Mouse (Mus musculus): ENCODE results near the gene Rab1b. TPM values are rescaled to one million over a fixed set of nuclear protein-coding genes. Genes with fewer than 3 reads are reported as not detected.

Gene Rab1b
- total and polyA plus RNA-seq, 2 experiments from 2014 or later: 204 to 242 TPM

DNA sequence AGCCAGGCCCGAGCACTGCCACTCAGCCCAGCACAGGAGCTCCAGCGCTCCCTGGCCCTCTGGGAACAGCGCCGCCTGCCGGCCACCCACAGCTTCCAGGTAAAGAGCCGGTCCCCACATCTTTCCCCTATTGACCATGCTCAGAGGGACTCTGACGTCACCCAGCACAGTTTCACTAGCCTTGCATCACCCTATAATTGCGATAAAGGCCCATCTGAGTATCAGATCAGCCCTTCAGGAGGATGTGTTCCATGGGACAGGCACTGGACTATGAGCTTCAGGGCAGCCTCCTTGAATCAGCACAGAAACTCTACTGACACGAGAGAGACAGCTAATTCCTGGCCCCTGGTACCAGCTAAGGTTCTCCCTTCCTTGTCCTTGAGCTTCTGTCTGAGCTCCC, 53.0 kb downstream of the Rab1b start:
- 18% methylated on average over 9 of the region's 9 CpGs for WGBS
- no peak overlapping the region for H3K9ac ChIP-seq (replicated peaks; ENCODE audit: low read length, poor library complexity, severe bottlenecking)
- no peak overlapping the region for H3K27ac ChIP-seq (ENCODE audit: low read depth, low read length)
- H3K36me3 ChIP-seq (ENCODE audit: insufficient read depth, low read length): peaks cover 9% of the 10 kb centered on the region
- DNase-seq (ENCODE audit: low spot score): no peak
- no peak overlapping the region for H3K4me2 ChIP-seq (ENCODE audit: low read depth, low read length, poor library complexity, severe bottlenecking)
- peaks cover 23% of the 10 kb centered on the region; the same call in 1 of the 2 replicates for H3K27me3 ChIP-seq (ENCODE audit: insufficient read depth, low read length)
- no peak for ATAC-seq (ENCODE audit: low FRiP score)
- peaks cover 3% of the 10 kb centered on the region for H3K4me1 ChIP-seq (ENCODE audit: insufficient read depth, low read length)
- no peaks in the 10 kb centered on the region for H3K9me3 ChIP-seq (ENCODE audit: low read length)
- H3K4me3 ChIP-seq (ENCODE audit: low read depth, low read length): no peak overlapping the region
- peak; percentile 70 for TF ChIP-seq CTCF (IDR thresholded peaks at IDR 0.05)

DNA sequence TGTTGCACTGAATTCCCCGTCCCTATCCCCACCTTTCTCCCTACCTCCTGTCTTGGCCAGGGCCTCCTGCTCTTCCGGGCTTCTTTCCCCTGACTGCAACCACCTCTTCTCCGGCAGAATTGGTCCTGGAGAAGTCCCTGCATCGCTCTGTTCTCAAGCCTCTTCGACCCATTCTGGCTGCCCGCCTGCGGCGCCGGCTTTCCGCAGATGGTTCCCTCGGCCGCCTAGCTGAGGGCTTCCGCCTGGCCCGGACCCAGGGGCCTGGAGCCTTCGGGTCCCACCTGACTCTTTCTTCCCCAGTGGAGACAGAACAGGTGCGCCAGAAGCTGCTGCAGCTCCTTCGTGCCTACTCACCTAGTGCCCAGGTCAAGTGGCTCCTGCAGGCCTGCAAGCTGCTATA, 54.0 kb downstream of the Rab1b start:
- Histone ChIP-seq H3K9me3 (ENCODE audit: low read length) (no peaks in the 10 kb centered on the region), H3K36me3 (ENCODE audit: insufficient read depth, low read length) (peaks cover 15% of the 10 kb centered on the region), H3K27ac (ENCODE audit: low read depth, low read length) (no peak overlapping the region), H3K4me2 (ENCODE audit: low read depth, low read length, poor library complexity, severe bottlenecking) (no peak overlapping the region), H3K27me3 (ENCODE audit: insufficient read depth, low read length) (peaks cover 23% of the 10 kb centered on the region; the same call in 1 of the 2 replicates), H3K4me3 (ENCODE audit: low read depth, low read length) (no peak overlapping the region), H3K9ac (replicated peaks; ENCODE audit: low read length, poor library complexity, severe bottlenecking) (no peak overlapping the region), H3K4me1 (ENCODE audit: insufficient read depth, low read length) (peaks cover 3% of the 10 kb centered on the region)
- ATAC-seq (ENCODE audit: low FRiP score) (no peak), DNase-seq (ENCODE audit: low spot score) (no peak)
- 57% methylated on average over 17 of the region's 17 CpGs for WGBS
- TF ChIP-seq CTCF (IDR thresholded peaks at IDR 0.05): no peak

DNA sequence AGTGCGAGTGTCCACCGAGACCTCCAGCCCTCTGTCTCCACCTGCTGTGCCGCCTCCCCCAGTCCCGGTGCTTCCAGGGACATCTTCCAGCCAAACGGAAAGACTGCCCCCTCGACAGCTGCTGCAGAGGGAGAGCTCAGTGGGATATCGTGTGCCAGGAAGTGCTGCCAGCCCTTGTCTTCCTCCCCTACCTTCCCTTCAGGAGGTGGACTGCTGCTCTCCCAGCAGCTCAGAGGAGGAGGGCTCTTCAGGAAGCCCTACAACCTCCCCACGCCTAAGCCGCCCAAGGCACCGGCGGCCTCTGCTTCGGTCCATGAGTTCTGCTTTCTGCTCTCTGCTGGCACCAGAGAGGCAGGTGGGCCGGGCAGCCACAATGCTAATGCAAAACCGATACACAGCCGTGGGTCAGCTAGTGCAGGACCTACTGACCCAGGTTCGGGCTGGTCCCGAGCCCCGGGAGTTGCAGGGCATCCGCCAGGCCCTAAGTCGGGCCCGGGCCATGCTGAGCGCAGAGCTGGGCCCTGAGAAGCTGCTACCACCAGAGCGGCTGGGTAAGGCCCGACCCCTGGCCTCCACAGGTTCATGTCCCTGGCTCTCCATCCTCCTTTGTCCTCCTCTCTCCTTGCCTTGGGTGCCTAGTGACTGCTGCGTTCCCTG, 54.6 kb downstream of the Rab1b start:
- WGBS: 32% methylated on average over 25 of the region's 25 CpGs
- H3K27me3 ChIP-seq (ENCODE audit: insufficient read depth, low read length): peaks cover 23% of the 10 kb centered on the region; the same call in 1 of the 2 replicates
- H3K4me2 ChIP-seq (ENCODE audit: low read depth, low read length, poor library complexity, severe bottlenecking): no peak overlapping the region
- ATAC-seq (ENCODE audit: low FRiP score) (no peak), DNase-seq (ENCODE audit: low spot score) (no peak)
- no peak overlapping the region for H3K9ac ChIP-seq (replicated peaks; ENCODE audit: low read length, poor library complexity, severe bottlenecking)
- H3K4me3 ChIP-seq (ENCODE audit: low read depth, low read length): no peak overlapping the region
- H3K9me3 ChIP-seq (ENCODE audit: low read length): no peaks in the 10 kb centered on the region
- H3K36me3 ChIP-seq (ENCODE audit: insufficient read depth, low read length): peaks cover 20% of the 10 kb centered on the region
- H3K4me1 ChIP-seq (ENCODE audit: insufficient read depth, low read length): peaks cover 3% of the 10 kb centered on the region
- TF ChIP-seq CTCF (IDR thresholded peaks at IDR 0.05): no peak
- H3K27ac ChIP-seq (ENCODE audit: low read depth, low read length): no peak overlapping the region

DNA sequence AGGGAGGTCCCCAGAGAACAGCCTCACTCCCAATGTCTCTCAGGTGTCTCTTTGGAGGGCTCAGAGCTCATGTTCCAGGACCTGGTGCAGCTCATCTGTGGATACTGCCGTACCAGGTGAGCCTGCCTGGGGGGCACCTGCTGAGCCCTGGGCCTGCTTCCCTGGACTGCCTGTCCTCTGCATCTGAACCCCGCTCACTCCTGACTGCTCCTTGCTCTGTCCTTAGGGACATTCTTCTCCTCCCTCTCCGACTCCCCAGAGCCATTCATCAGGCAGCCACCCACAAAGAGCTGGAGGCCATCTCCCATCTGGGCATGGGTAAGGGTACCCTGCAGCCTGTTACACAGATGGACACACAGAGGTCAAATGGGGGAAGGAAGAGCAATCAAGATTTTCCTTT, 55.4 kb downstream of the Rab1b start:
- Histone ChIP-seq H3K9ac (replicated peaks; ENCODE audit: low read length, poor library complexity, severe bottlenecking) (no peak overlapping the region), H3K4me2 (ENCODE audit: low read depth, low read length, poor library complexity, severe bottlenecking) (no peak overlapping the region), H3K4me1 (ENCODE audit: insufficient read depth, low read length) (peaks cover 3% of the 10 kb centered on the region), H3K4me3 (ENCODE audit: low read depth, low read length) (no peak overlapping the region), H3K27me3 (ENCODE audit: insufficient read depth, low read length) (peaks cover 23% of the 10 kb centered on the region; the same call in 1 of the 2 replicates), H3K36me3 (ENCODE audit: insufficient read depth, low read length) (peaks cover 26% of the 10 kb centered on the region), H3K9me3 (ENCODE audit: low read length) (no peaks in the 10 kb centered on the region), H3K27ac (ENCODE audit: low read depth, low read length) (no peak overlapping the region)
- TF ChIP-seq CTCF (IDR thresholded peaks at IDR 0.05): no peak
- 44% methylated on average over 3 of the region's 3 CpGs for WGBS
- ATAC-seq (ENCODE audit: low FRiP score) (no peak), DNase-seq (ENCODE audit: low spot score) (no peak)

DNA sequence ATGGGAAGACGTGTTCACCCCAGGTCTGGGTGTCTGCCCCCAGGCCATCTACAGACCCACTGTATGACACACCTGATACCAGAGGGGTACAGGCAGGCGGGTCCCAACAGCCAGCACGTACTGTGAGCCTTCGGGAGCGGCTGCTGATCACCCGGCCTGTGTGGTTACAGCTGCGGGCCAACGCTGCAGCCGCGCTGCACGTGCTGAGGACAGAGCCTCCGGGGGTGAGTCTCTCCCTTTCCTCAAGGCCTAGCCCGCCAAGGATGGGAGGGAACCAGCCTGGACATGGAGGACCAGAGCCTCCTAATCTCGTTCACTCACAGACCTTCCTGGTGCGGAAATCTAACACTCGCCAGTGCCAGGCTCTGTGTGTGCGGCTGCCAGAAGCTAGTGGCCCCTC, 55.8 kb downstream of the Rab1b start:
- Histone ChIP-seq H3K36me3 (ENCODE audit: insufficient read depth, low read length) (peaks cover 30% of the 10 kb centered on the region), H3K9me3 (ENCODE audit: low read length) (no peaks in the 10 kb centered on the region), H3K27me3 (ENCODE audit: insufficient read depth, low read length) (peaks cover 23% of the 10 kb centered on the region; the same call in 1 of the 2 replicates), H3K4me3 (ENCODE audit: low read depth, low read length) (no peak overlapping the region), H3K9ac (replicated peaks; ENCODE audit: low read length, poor library complexity, severe bottlenecking) (no peak overlapping the region), H3K27ac (ENCODE audit: low read depth, low read length) (no peak overlapping the region), H3K4me1 (ENCODE audit: insufficient read depth, low read length) (peaks cover 3% of the 10 kb centered on the region), H3K4me2 (ENCODE audit: low read depth, low read length, poor library complexity, severe bottlenecking) (peak overlapping the region; percentile 10; the same call in 1 of the 2 replicates)
- no peak for TF ChIP-seq CTCF (IDR thresholded peaks at IDR 0.05)
- WGBS: 14% methylated on average over 17 of the region's 17 CpGs
- ATAC-seq (ENCODE audit: low FRiP score): no peak
- DNase-seq (ENCODE audit: low spot score): no peak

DNA sequence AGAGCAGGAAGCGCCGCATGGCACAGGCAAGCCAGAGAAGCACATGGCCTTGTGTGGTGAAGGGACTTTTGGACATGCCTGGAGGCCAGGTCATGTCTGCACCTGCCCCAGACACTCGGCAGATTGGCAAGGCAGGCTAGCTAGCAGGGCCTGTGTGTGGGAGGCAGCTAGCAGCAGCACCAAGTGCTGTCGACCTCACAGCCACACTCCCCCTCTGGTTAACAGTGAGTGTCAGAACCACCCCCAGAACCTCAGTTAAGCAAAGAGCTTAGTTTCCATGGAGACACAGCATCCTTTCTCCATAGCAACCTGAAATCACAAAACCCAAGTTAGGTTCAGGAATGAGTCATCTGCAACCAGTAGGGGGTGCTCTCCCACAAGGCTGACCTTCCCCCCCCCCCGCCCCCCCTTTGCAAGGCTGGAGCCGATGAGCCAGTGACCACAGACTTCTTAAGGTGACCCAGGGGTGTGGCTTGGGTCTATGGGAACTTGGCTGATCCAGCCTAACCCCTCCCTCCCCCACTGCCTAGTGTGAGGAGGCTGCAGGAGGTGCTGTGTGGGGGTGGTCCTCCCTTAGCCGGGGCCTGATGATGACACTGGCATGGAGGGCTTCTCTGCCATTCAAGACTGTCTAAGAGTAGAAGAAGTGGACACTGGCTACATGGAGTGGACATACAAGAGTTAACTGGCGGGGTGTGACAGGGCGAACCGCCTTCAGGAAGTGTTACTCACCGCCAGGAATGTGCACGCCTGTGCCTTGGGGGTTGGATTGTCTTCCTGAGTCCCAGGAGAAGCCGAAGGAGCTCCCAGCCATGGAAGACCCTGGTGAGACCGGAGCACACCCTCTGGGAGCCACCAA, 56.6 kb downstream of the Rab1b start, which contains the start of gene Rin1:
Rin1 (plus strand) TSS at position 435 of the 859 bp plus-strand sequence.
- Histone ChIP-seq H3K9me3 (ENCODE audit: low read length) (no peaks in the 10 kb centered on the region), H3K27me3 (ENCODE audit: insufficient read depth, low read length) (peaks cover 23% of the 10 kb centered on the region; the same call in 1 of the 2 replicates), H3K27ac (ENCODE audit: low read depth, low read length) (no peak within 1 kb of the TSS), H3K36me3 (ENCODE audit: insufficient read depth, low read length) (peaks cover 34% of the 10 kb centered on the region), H3K4me3 (ENCODE audit: low read depth, low read length) (no peak within 1 kb of the TSS), H3K9ac (replicated peaks; ENCODE audit: low read length, poor library complexity, severe bottlenecking) (0 out of 2 replicates have a peak within 1 kb of the TSS, but pooled peaks have one; percentile 33), H3K4me2 (ENCODE audit: low read depth, low read length, poor library complexity, severe bottlenecking) (peak within 1 kb of the TSS; percentile 10; the same call in 1 of the 2 replicates), H3K4me1 (ENCODE audit: insufficient read depth, low read length) (peaks cover 3% of the 10 kb centered on the region)
- peak; percentile 66 for DNase-seq (ENCODE audit: low spot score)
- peak; percentile 55 for ATAC-seq (ENCODE audit: low FRiP score)
- 16% methylated on average over 13 of the region's 14 CpGs for WGBS
- TF ChIP-seq CTCF (IDR thresholded peaks at IDR 0.05): peak; percentile 75

Measured in midbrain, postnatal 0 days (tissue).